Mouse (Mus musculus) ES-Bruce4 (cell line): ENCODE measurements around the gene Def6. TPM values are rescaled to one million over a fixed set of nuclear protein-coding genes. Genes with fewer than 3 reads are reported as not detected.

Source experiments
- H3K27ac ChIP-seq: 2 replicates; pipeline ENCODE4 v1.5.1; 2012; ENCODE audit warnings: low read length, inconsistent platforms; ENCODE audit not compliant: insufficient read depth
- H3K27me3 ChIP-seq: 2 replicates; pipeline ENCODE4 v1.6.1; 2012; ENCODE audit warnings: mild to moderate bottlenecking, low read length, inconsistent platforms; ENCODE audit not compliant: control insufficient read depth, poor library complexity, insufficient read depth, severe bottlenecking
- H3K36me3 ChIP-seq: 2 replicates; pipeline ENCODE4 v1.6.1; 2012; ENCODE audit warnings: inconsistent platforms, mild to moderate bottlenecking, low read length, moderate library complexity; ENCODE audit not compliant: control insufficient read depth, poor library complexity, insufficient read depth, severe bottlenecking
- H3K4me1 ChIP-seq: one replicate; pipeline ENCODE4 v1.8.1; 2011; ENCODE audit warnings: low read length; ENCODE audit not compliant: control insufficient read depth, insufficient read depth
- H3K4me3 ChIP-seq: 2 replicates; pipeline ENCODE4 v1.5.1; 2011; ENCODE audit warnings: low read depth, mild to moderate bottlenecking, low read length
- H3K9ac ChIP-seq: 2 replicates; pipeline ENCODE4 v1.6.1; 2012; ENCODE audit warnings: low read depth, mild to moderate bottlenecking, inconsistent platforms; ENCODE audit not compliant: poor library complexity, severe bottlenecking
- H3K9me3 ChIP-seq: replicated peaks from 2 replicates; pipeline ENCODE4 v1.6.1; 2012; ENCODE audit warnings: mild to moderate bottlenecking, low read length, inconsistent platforms; ENCODE audit not compliant: control insufficient read depth, poor library complexity, insufficient read depth, severe bottlenecking
- CTCF ChIP-seq: IDR thresholded peaks from one replicate; pipeline ENCODE4 v1.8.1; 2011; ENCODE audit warnings: low read depth, low read length
- EP300 ChIP-seq: IDR thresholded peaks from 2 replicates; pipeline ENCODE4 v1.6.1; 2011; ENCODE audit warnings: low read depth, low read length; ENCODE audit not compliant: insufficient read depth
- POLR2A ChIP-seq: IDR thresholded peaks from one replicate; pipeline ENCODE4 v1.8.1; 2011; ENCODE audit warnings: low read length; ENCODE audit not compliant: insufficient read depth
- polyA plus RNA-seq: library from polyadenylated mRNA; stranded (reverse); fragments of >200 nt; gene quantifications from 2 replicates; pipeline ENCODE4 v1.2.4, GENCODE M21; 2011; ENCODE audit warnings: low read depth; ENCODE audit not compliant: missing spikeins, insufficient read depth, insufficient read length

Def6 gene
- polyA plus RNA-seq, 1 experiment: 28.4 TPM

DNA sequence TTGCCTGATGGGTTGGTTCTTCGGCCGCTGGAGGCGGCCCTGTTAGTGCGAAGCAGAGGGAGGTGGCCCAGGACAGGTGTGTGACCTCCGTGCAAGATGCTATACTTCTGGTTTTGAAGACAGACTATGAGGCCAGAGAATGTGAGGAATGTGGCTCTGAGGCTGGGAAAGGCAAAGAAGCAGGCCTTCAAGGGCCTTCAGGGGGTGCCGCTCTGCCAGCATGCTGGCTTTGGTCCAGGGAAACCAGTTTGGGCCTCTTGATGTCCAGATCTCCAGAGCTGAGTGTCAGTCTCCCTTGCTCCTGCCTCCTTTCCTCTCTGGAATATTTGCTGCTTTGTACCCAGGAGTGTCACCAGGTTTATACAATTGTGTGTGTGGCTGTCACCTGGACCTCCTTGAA lies 34.7 kb downstream of the Def6 start:
- Histone ChIP-seq H3K27ac (no peak overlapping the region), H3K9ac (no peak overlapping the region), H3K36me3 (0 out of 2 replicates have a peak, but pooled peaks cover 3% of the 10 kb centered on the region), H3K9me3 (no peaks in the 10 kb centered on the region), H3K4me1 (peaks cover 8% of the 10 kb centered on the region), H3K4me3 (no peak overlapping the region), H3K27me3 (no peaks in the 10 kb centered on the region)
- TF ChIP-seq POLR2A: no peak
- no peak for TF ChIP-seq EP300
- TF ChIP-seq CTCF: no peak

DNA sequence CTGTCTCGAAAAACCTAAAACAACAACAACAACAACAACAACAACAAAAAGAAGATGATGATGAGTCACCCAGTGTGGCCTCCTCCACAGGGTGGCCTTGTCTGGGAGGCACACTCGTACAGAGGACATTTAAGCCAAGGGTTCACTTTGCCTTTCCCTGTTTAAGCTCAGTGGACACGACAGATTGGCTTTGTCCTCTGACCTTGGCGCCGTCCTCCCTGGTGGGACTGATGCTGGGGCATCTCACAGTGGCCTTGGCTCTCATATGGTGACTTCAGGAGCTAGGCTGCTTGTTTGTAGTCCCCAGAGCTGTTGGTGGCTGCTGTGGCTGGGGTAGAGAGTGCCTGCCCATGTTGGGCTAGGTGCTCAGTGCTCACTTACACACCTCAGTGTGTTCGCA lies 36.6 kb downstream of the Def6 start:
- no peaks in the 10 kb centered on the region for H3K27me3 ChIP-seq
- no peaks in the 10 kb centered on the region for H3K9me3 ChIP-seq
- no peak for TF ChIP-seq POLR2A
- no peak for TF ChIP-seq EP300
- TF ChIP-seq CTCF: no peak
- H3K27ac ChIP-seq: no peak overlapping the region
- H3K9ac ChIP-seq: no peak overlapping the region
- peaks cover 8% of the 10 kb centered on the region for H3K4me1 ChIP-seq
- 0 out of 2 replicates have a peak, but pooled peaks cover 3% of the 10 kb centered on the region for H3K36me3 ChIP-seq
- no peak overlapping the region for H3K4me3 ChIP-seq

DNA sequence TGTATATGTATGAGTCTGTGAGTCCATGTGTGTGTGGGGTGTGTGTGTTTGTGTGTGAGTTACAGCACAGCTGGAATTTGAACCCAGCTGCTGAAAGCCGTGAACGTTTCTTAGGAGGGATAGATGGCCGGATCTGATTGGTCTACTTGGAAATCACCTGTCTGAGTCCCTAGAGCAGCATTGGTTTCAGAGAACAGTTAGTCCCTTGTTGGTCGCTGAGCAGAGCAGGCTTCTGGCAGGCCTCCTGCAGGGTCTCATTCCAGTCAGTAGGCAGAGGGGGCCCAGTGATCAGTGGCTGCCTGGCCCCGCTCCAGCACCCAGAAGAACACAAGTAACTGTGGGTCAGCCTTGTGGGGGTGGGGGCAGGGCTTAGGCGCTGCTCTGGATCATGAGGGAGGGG lies 37.1 kb downstream of the Def6 start:
- H3K9ac ChIP-seq: no peak overlapping the region
- H3K4me1 ChIP-seq: peaks cover 8% of the 10 kb centered on the region
- no peaks in the 10 kb centered on the region for H3K9me3 ChIP-seq
- no peak overlapping the region for H3K27ac ChIP-seq
- TF ChIP-seq EP300 (no peak), POLR2A (no peak), CTCF (no peak)
- 0 out of 2 replicates have a peak, but pooled peaks cover 3% of the 10 kb centered on the region for H3K36me3 ChIP-seq
- no peak overlapping the region for H3K4me3 ChIP-seq
- no peaks in the 10 kb centered on the region for H3K27me3 ChIP-seq

DNA sequence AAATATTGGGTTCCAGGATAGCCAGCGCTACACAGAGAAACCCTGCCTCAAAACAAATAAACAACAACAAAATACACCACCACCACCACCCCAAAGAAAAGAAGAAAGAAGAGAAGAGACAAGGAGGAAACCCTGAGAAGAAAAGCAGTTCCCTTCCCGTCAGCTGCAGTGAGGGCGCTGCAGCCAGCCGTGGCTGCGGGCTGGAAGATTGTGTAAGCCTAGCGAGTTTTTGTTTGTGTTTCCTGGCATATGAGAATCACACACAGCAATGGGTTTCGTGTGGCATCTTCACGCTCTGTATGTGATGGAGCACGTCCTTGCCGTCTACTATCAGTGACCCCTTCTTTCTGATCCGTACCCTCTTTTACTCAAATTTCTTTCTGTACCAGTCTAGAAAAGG lies 39.1 kb downstream of the Def6 start:
- TF ChIP-seq EP300 (no peak), POLR2A (no peak), CTCF (no peak)
- Histone ChIP-seq H3K9me3 (no peaks in the 10 kb centered on the region), H3K36me3 (no peaks in the 10 kb centered on the region), H3K27ac (no peak overlapping the region), H3K27me3 (no peaks in the 10 kb centered on the region), H3K4me3 (no peak overlapping the region), H3K4me1 (peaks cover 8% of the 10 kb centered on the region), H3K9ac (no peak overlapping the region)

DNA sequence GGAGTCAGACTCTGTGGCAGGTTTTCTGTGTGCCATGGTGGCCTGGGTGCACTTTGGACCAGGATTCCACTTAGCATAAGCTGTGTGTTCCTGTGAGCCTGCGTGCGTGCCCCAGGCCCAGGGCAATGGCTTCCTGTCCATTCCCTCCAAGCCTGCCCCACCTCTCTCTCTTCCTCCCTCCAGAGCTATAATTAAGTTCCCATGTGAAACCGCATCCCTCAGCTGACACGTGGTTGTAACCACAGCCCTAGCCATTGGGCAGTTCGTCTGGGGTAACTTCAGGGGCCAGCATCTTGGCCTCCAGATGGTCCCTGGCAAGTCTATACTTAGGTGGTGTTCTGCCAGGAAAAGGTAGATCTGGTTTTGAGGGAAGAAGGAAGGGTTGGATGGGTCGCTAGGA lies 40.0 kb downstream of the Def6 start:
- no peaks in the 10 kb centered on the region for H3K9me3 ChIP-seq
- H3K27me3 ChIP-seq: no peaks in the 10 kb centered on the region
- H3K27ac ChIP-seq: no peak overlapping the region
- H3K36me3 ChIP-seq: no peaks in the 10 kb centered on the region
- TF ChIP-seq CTCF (no peak), POLR2A (no peak), EP300 (no peak)
- H3K4me3 ChIP-seq: no peak overlapping the region
- peaks cover 8% of the 10 kb centered on the region for H3K4me1 ChIP-seq
- no peak overlapping the region for H3K9ac ChIP-seq

DNA sequence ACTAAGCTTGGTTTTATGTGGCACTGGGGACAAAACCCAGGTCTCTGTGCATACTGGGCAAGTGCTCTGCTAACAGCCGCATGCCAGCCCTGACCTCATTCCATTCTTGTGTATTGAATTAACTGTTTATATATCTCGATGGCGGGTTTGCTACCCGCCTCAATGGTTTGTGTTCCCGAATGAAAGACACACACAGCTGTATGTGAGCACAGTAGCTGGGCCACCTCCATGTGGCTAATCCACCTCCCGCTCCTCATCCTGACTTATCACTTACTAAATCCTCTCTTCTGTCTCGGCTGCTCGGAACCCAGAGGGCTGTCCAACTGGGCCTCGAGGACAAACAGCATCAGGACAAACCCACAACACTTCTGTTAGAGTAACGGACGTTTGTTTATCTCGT lies 41.5 kb downstream of the Def6 start:
- H3K4me3 ChIP-seq: no peak overlapping the region
- H3K27me3 ChIP-seq: no peaks in the 10 kb centered on the region
- no peaks in the 10 kb centered on the region for H3K9me3 ChIP-seq
- H3K9ac ChIP-seq: no peak overlapping the region
- TF ChIP-seq CTCF: no peak
- TF ChIP-seq POLR2A: no peak
- TF ChIP-seq EP300: no peak
- H3K27ac ChIP-seq: no peak overlapping the region
- H3K4me1 ChIP-seq: peaks cover 8% of the 10 kb centered on the region
- no peaks in the 10 kb centered on the region for H3K36me3 ChIP-seq
